Mouse (Mus musculus) stomach, embryonic 14.5 days (tissue): ENCODE measurements around the gene Bpifa6. TPM values are rescaled to one million over a fixed set of nuclear protein-coding genes. Genes with fewer than 3 reads are reported as not detected.

ENCODE experiments used
- polyA plus RNA-seq: library from polyadenylated mRNA; unstranded; fragments of >200 nt; fragmentation: Nextera tagmentation; extraction: Ambion mirVana; gene quantifications from 2 replicates; pipeline ENCODE4 v1.2.1, GENCODE M21; 2014

The Bpifa6 gene
- polyA plus RNA-seq, 1 experiment from 2014 or later: not detected

Other genes starting within 250 kb of the Bpifa6 start
- 243 and 263 TPM in 2 replicates for gene Mapre1, start 233.7 kb upstream of the Bpifa6 start, polyA plus RNA-seq
- gene Efcab8, start 195.0 kb upstream of the Bpifa6 start, polyA plus RNA-seq: 0.14 and 0.41 TPM in 2 replicates
- not detected in 2 replicates for gene Sun5, start 103.9 kb upstream of the Bpifa6 start, polyA plus RNA-seq
- gene Bpifb2, start 99.9 kb upstream of the Bpifa6 start, polyA plus RNA-seq: not detected in 2 replicates
- not detected in 2 replicates for gene Bpifb6, start 74.6 kb upstream of the Bpifa6 start, polyA plus RNA-seq
- gene Bpifb3, start 56.7 kb upstream of the Bpifa6 start, polyA plus RNA-seq: not detected in 2 replicates
- gene Bpifb4, start 36.7 kb upstream of the Bpifa6 start, polyA plus RNA-seq: not detected in 2 replicates
- gene Bpifa2, start 33.3 kb downstream of the Bpifa6 start, polyA plus RNA-seq: not detected in 2 replicates
- not detected in 2 replicates for gene Bpifa3, start 155.4 kb downstream of the Bpifa6 start, polyA plus RNA-seq
- not detected in 2 replicates for gene Bpifa1, start 167.9 kb downstream of the Bpifa6 start, polyA plus RNA-seq
- gene Bpifa5, start 187.7 kb downstream of the Bpifa6 start, polyA plus RNA-seq: not detected in 2 replicates
- gene Bpifb1, start 215.9 kb downstream of the Bpifa6 start, polyA plus RNA-seq: 148 and 184 TPM in 2 replicates
- 0.45 and 1.0 TPM in 2 replicates for gene Bpifb5, start 248.8 kb downstream of the Bpifa6 start, polyA plus RNA-seq